Mouse (Mus musculus): Measurements from ENCODE around the gene Gpr107. TPM values are rescaled to one million over a fixed set of nuclear protein-coding genes. Genes with fewer than 3 reads are reported as not detected.
A peak's percentile ranks its signal among the peaks of the same experiment; 100 is the strongest.
"Not testable (repeated sequence)": the region's sequence is repeated elsewhere in the genome, so short reads cannot be mapped to it uniquely, and the experiment has no call there.

Gpr107 gene
- polyA plus RNA-seq, 1 experiment from 2014 or later, result 60.9 TPM

DNA sequence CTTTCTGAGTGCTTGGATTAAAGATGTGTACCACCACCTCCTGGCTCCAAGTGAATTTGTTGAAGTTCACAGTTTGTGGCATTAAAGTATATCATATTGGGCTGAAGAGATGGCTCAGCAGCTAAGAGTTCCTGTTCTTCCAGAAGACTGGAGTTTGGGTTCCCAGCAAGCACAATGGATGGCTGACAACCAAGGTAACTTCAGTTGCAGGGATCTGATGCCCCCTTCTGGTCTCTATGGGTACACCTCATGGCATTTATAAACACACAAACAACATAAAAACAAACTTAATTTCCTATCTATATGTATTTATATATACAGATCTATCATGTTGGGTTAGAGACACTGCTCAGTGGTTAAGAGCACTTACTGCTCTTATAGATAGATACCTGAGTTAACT lies 1.4 kb upstream of the Gpr107 start:
- Histone ChIP-seq H3K36me3 (ENCODE audit: inconsistent target) (peaks cover 12% of the 10 kb centered on the region), H3K27ac (no peak overlapping the region; the same call in 1 of the 2 replicates), H3K4me3 (ENCODE audit: inconsistent target) (no peak overlapping the region), H3K79me2 (ENCODE audit: inconsistent target) (peaks cover 95% of the 10 kb centered on the region)

DNA sequence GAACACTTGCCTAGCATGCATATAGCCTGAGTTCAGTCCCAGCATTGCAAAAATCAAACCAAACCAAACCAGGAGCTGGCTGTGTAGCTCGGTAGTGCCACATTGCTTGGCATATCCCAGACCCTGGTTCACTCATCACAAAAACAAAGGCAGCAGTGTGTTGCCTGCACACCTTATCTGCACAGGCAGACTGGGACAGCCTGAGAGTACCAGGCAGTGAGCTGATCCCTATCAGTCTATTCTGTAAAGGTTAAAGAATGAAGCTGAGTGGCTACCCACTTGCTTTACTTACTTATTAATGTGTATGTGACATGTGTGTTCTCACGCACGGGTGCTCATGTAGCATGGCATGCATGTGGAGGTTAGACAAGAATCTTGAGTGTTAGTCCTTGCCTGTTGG lies 4.7 kb downstream of the Gpr107 start:
- no peak overlapping the region for H3K27ac ChIP-seq
- 82% methylated on average over 3 of the region's 3 CpGs for WGBS (ENCODE audit: missing documents)
- H3K4me3 ChIP-seq (ENCODE audit: inconsistent target), result no peak overlapping the region
- H3K36me3 ChIP-seq (ENCODE audit: inconsistent target), result no peaks in the 10 kb centered on the region; the same call in 1 of the 2 replicates
- H3K79me2 ChIP-seq (ENCODE audit: inconsistent target), result peaks cover 100% of the 10 kb centered on the region

DNA sequence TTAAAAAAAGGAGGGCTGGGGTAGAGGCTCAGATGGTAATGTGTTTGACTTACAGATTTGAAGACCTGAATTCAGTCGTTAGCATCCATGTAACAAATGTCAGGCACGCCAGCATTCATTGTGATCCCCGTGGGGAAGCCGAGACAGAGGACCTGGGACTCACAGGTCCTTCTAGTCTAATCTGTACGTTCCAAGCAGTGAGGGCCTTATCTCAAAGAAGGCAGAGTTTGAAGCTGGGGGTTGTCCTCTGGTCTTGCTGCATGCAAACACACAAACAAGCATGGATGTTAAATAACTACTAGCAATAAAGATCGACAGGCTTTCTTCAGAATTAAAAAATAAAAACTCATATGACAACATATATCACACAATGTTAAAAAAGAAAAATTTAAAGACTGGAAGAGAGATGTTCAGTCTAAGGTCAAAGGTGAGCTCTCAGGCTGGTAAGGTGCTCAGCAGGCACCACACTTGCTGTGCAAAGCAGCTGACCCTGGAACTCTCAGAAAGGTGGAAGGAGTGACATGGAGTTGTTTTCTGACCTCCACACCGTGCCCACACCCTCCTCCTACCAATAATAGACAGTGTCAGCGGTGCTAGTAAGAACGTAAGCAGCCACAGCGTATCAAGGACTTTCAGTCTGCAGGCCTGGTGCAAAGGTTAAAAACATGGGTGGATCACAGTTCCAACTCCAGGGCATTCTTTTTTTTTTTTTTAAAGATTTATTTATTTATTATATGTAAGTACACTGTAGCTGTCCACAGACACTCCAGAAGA lies 8.2 kb downstream of the Gpr107 start:
- no peak overlapping the region for H3K4me3 ChIP-seq (ENCODE audit: inconsistent target)
- H3K27ac ChIP-seq, result no peak overlapping the region
- H3K36me3 ChIP-seq (ENCODE audit: inconsistent target), result no peaks in the 10 kb centered on the region; the same call in 1 of the 2 replicates
- WGBS (ENCODE audit: missing documents), result 98% methylated on average over 9 of the region's 10 CpGs
- H3K79me2 ChIP-seq (ENCODE audit: inconsistent target), result peaks cover 100% of the 10 kb centered on the region

- WGBS (ENCODE audit: missing documents), result 91% methylated on average over 4 of the region's 4 CpGs
- Histone ChIP-seq H3K79me2 (ENCODE audit: inconsistent target) (peaks cover 100% of the 10 kb centered on the region), H3K4me3 (ENCODE audit: inconsistent target) (no peak overlapping the region), H3K36me3 (ENCODE audit: inconsistent target) (no peaks in the 10 kb centered on the region; the same call in 1 of the 2 replicates), H3K27ac (no peak overlapping the region)
Observed at GRCm38 (mm10) chr2:31161620-31162019, 9.5 kb downstream of the Gpr107 start.

- Histone ChIP-seq H3K36me3 (ENCODE audit: inconsistent target) (peaks cover 13% of the 10 kb centered on the region; the same call in 1 of the 2 replicates), H3K79me2 (ENCODE audit: inconsistent target) (peaks cover 100% of the 10 kb centered on the region), H3K27ac (no peak overlapping the region), H3K4me3 (ENCODE audit: inconsistent target) (no peak overlapping the region)
- WGBS (ENCODE audit: missing documents), result 93% methylated on average over 11 of the region's 11 CpGs
Observed at GRCm38 (mm10) chr2:31163361-31164118, 11.4 kb downstream of the Gpr107 start.

GRCm38 (mm10) chr2:31164841-31165455 lies 12.8 kb downstream of the Gpr107 start:
- H3K4me3 ChIP-seq (ENCODE audit: inconsistent target), result no peak overlapping the region
- H3K27ac ChIP-seq, result 0 out of 2 replicates have a peak overlapping the region, but pooled peaks have one; percentile 5
- H3K36me3 ChIP-seq (ENCODE audit: inconsistent target), result peaks cover 26% of the 10 kb centered on the region; the same call in 1 of the 2 replicates
- peaks cover 91% of the 10 kb centered on the region for H3K79me2 ChIP-seq (ENCODE audit: inconsistent target)
- WGBS (ENCODE audit: missing documents), result 65% methylated on average over 5 of the region's 5 CpGs

GRCm38 (mm10) chr2:31165529-31165928 lies 13.4 kb downstream of the Gpr107 start:
- H3K79me2 ChIP-seq (ENCODE audit: inconsistent target), result peaks cover 85% of the 10 kb centered on the region
- 93% methylated on average over 4 of the region's 4 CpGs for WGBS (ENCODE audit: missing documents)
- H3K4me3 ChIP-seq (ENCODE audit: inconsistent target), result no peak overlapping the region
- H3K36me3 ChIP-seq (ENCODE audit: inconsistent target), result peaks cover 26% of the 10 kb centered on the region; the same call in 1 of the 2 replicates
- H3K27ac ChIP-seq, result 0 out of 2 replicates have a peak overlapping the region, but pooled peaks have one; percentile 5

GRCm38 (mm10) chr2:31167571-31167970 lies 15.5 kb downstream of the Gpr107 start:
- Histone ChIP-seq H3K79me2 (ENCODE audit: inconsistent target) (peaks cover 65% of the 10 kb centered on the region), H3K36me3 (ENCODE audit: inconsistent target) (peaks cover 26% of the 10 kb centered on the region; the same call in 1 of the 2 replicates)
- not testable (repeated sequence) for H3K4me3 ChIP-seq (ENCODE audit: inconsistent target); H3K27ac ChIP-seq
- 100% methylated on average over 2 of the region's 2 CpGs for WGBS (ENCODE audit: missing documents)

GRCm38 (mm10) chr2:31169001-31169400 lies 16.9 kb downstream of the Gpr107 start:
- 94% methylated on average over 10 of the region's 10 CpGs for WGBS (ENCODE audit: missing documents)
- H3K36me3 ChIP-seq (ENCODE audit: inconsistent target), result peaks cover 31% of the 10 kb centered on the region; the same call in 1 of the 2 replicates

DNA sequence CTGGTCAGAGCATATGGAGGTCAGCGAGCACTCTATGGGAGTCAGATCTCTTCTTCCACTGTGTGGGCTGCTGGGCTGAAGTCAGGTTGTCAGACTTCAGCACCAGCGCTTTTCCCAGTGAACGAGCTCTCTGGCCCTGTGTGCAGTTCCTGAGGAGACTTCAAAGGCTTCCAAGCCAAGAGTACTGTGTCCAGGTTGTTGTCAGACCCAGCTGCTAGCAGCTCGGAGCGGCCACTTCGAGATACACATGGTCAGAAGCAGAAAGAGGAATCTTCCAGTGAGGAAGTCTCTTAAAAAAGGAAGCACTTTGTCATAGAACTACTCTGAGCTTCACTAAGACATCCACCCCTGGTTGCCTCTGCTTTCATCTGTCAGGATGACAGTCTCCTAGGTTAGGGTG lies 18.0 kb downstream of the Gpr107 start:
- peaks cover 51% of the 10 kb centered on the region for H3K79me2 ChIP-seq (ENCODE audit: inconsistent target)
- peak overlapping the region; percentile 99 for H3K27ac ChIP-seq
- 40% methylated on average over 6 of the region's 6 CpGs for WGBS (ENCODE audit: missing documents)
- H3K4me3 ChIP-seq (ENCODE audit: inconsistent target), result no peak overlapping the region
- H3K36me3 ChIP-seq (ENCODE audit: inconsistent target), result peaks cover 38% of the 10 kb centered on the region

More at GRCm38 (mm10) chr2:31169001-31169400, 16.9 kb downstream of the Gpr107 start:
- Histone ChIP-seq H3K27ac (no peak overlapping the region), H3K79me2 (ENCODE audit: inconsistent target) (peaks cover 59% of the 10 kb centered on the region), H3K4me3 (ENCODE audit: inconsistent target) (no peak overlapping the region)

DNA sequence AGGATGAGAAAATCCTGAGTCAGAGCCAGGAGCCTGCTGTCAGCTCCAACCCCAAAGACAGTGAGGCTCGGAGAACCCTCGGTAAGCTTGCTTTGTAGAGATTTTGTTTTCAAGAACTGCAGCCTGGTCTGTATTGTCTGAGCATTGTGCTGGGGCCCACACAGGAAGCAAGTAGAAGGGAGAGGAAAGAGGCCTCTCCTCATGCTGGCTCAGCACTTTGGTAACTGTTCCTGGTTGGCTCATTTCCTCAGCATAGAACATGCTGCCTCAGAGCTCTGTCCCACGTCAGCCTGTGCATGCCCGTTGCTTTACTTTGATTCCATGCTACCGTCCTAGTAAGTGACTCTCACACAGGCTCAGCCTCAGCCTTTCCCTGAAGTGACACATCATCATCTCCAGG lies 19.9 kb downstream of the Gpr107 start:
- peak overlapping the region; percentile 99 for H3K27ac ChIP-seq
- peaks cover 56% of the 10 kb centered on the region for H3K36me3 ChIP-seq (ENCODE audit: inconsistent target)
- H3K4me3 ChIP-seq (ENCODE audit: inconsistent target), result no peak overlapping the region
- peaks cover 33% of the 10 kb centered on the region for H3K79me2 ChIP-seq (ENCODE audit: inconsistent target)
- 2% methylated on average over 5 of the region's 5 CpGs for WGBS (ENCODE audit: missing documents)

GRCm38 (mm10) chr2:31172536-31172935 lies 20.4 kb downstream of the Gpr107 start:
- H3K79me2 ChIP-seq (ENCODE audit: inconsistent target), result peaks cover 27% of the 10 kb centered on the region
- WGBS (ENCODE audit: missing documents), result 80% methylated on average over 1 of the region's 5 CpGs
- peaks cover 58% of the 10 kb centered on the region for H3K36me3 ChIP-seq (ENCODE audit: inconsistent target)
- no peak overlapping the region for H3K4me3 ChIP-seq (ENCODE audit: inconsistent target)
- peak overlapping the region; percentile 99 for H3K27ac ChIP-seq

GRCm38 (mm10) chr2:31173290-31173689 lies 21.2 kb downstream of the Gpr107 start:
- peaks cover 58% of the 10 kb centered on the region for H3K36me3 ChIP-seq (ENCODE audit: inconsistent target)
- no peak overlapping the region for H3K4me3 ChIP-seq (ENCODE audit: inconsistent target)
- peaks cover 20% of the 10 kb centered on the region; the same call in 1 of the 2 replicates for H3K79me2 ChIP-seq (ENCODE audit: inconsistent target)
- H3K27ac ChIP-seq, result peak overlapping the region; percentile 99
- WGBS (ENCODE audit: missing documents), result 92% methylated on average over 4 of the region's 4 CpGs

- not testable (repeated sequence) for H3K27ac ChIP-seq; H3K79me2 ChIP-seq (ENCODE audit: inconsistent target); H3K4me3 ChIP-seq (ENCODE audit: inconsistent target)
- 82% methylated on average over 6 of the region's 6 CpGs for WGBS (ENCODE audit: missing documents)
- H3K36me3 ChIP-seq (ENCODE audit: inconsistent target), result peaks cover 77% of the 10 kb centered on the region
Observed at GRCm38 (mm10) chr2:31178593-31178992, 26.5 kb downstream of the Gpr107 start.

Data from macrophage (primary cell).